Mouse (Mus musculus) heart, adult 2 months (tissue): ENCODE measurements around the gene Gadd45gip1. TPM values are rescaled to one million over a fixed set of nuclear protein-coding genes. Genes with fewer than 3 reads are reported as not detected.

ENCODE experiments used
- DNase-seq, 2 experiments: peaks; one replicate each; pipeline ENCODE4 v3.0.0; 2021
- H3K27ac ChIP-seq: fragments of 200-600 bp; 2 replicates; pipeline ENCODE4 v1.8.1; 2022
- H3K27me3 ChIP-seq: fragments of 200-500 bp; 2 replicates; pipeline ENCODE4 v1.6.1; 2012; ENCODE audit warnings: mild to moderate bottlenecking, low read length, inconsistent platforms, mixed read lengths; ENCODE audit not compliant: control insufficient read depth, insufficient read depth
- H3K36me3 ChIP-seq: fragments of 200-500 bp; 2 replicates; pipeline ENCODE4 v1.6.1; 2012; ENCODE audit warnings: low read length, inconsistent platforms; ENCODE audit not compliant: control insufficient read depth, insufficient read depth
- H3K4me1 ChIP-seq: fragments of 200-500 bp; 2 replicates; pipeline ENCODE4 v1.6.1; 2011; ENCODE audit warnings: low read length; ENCODE audit not compliant: control insufficient read depth, insufficient read depth
- H3K4me3 ChIP-seq: fragments of 200-600 bp; 2 replicates; pipeline ENCODE4 v1.8.1; 2022
- H3K79me2 ChIP-seq: fragments of 200-500 bp; replicated peaks from 2 replicates; pipeline ENCODE4 v1.6.1; 2012; ENCODE audit warnings: mild to moderate bottlenecking, inconsistent platforms, low read length, moderate library complexity, mixed read lengths; ENCODE audit not compliant: control insufficient read depth, insufficient read depth
- H3K9ac ChIP-seq: fragments of 200-500 bp; 2 replicates; pipeline ENCODE4 v1.6.1; 2012; ENCODE audit warnings: low read depth, mild to moderate bottlenecking, control low read depth, inconsistent platforms, low read length, mixed read lengths
- CTCF ChIP-seq: fragments of 200-600 bp; IDR thresholded peaks from 2 replicates; pipeline ENCODE4 v1.8.1; 2022; ENCODE audit warnings: antibody characterized with exemption, mild to moderate bottlenecking, moderate library complexity
- EP300 ChIP-seq: fragments of 200-500 bp; IDR thresholded peaks from 2 replicates; pipeline ENCODE4 v1.6.1; 2011; ENCODE audit warnings: low read depth, low read length, control low read depth; ENCODE audit not compliant: insufficient read depth
- POLR2A ChIP-seq: fragments of 200-500 bp; IDR thresholded peaks from 2 replicates; pipeline ENCODE4 v1.6.1; 2011; ENCODE audit warnings: mild to moderate bottlenecking, low read depth, low read length, control low read depth; ENCODE audit not compliant: insufficient read depth
- WGBS: fragments of 180-500 bp; shearing (Covaris S2); methylation state at CpG from one replicate; pipeline ENCODE4 v1.1.7; 2018; 5-methylcytosine and 5-hydroxymethylcytosine counted together
- intact Hi-C: fragments of 180-260 bp; cut with DNase I; formaldehyde crosslinking; loops from one replicate; pipeline ENCODE4 v1.15.1; 2025
- polyA plus RNA-seq: library from polyadenylated mRNA; depleted of rRNA; stranded (reverse); fragments of >200 nt; gene quantifications from 2 replicates; pipeline ENCODE4 v1.2.3, GENCODE M21; 2012
- total RNA-seq, 2 experiments: library from RNA; stranded (reverse); gene quantifications; 2 replicates each; pipeline ENCODE4 v1.2.3; 2021

Gene Gadd45gip1
- total and polyA plus RNA-seq, 3 experiments, result 21.2 to 29.7 (median 27.4) TPM

- TF ChIP-seq POLR2A (peak; percentile 95), CTCF (peak; percentile 45), EP300 (peak; percentile 62; the same call in 1 of the 2 replicates)
These were observed 15.6 kb downstream of the Gadd45gip1 start, which contains the start of gene Calr for GRCm38 (mm10) chr8:84846722-84847572. Gene Calr, minus strand, starts transcription at chr8:84846934.

GRCm38 (mm10) chr8:84847684-84848435 is 16.5 kb downstream of the Gadd45gip1 start:
- no peaks in the 10 kb centered on the region for H3K27me3 ChIP-seq
- intact Hi-C loops, result loop anchor here (1.0 to 5.0 kb wide), 2 partner anchors 8 to 54 kb away; partner anchors contain the start of genes Farsa and Klf1
- H3K79me2 ChIP-seq, result no peaks in the 10 kb centered on the region; the same call in 1 of the 2 replicates
- TF ChIP-seq EP300 (no peak), CTCF (no peak), POLR2A (no peak)
- H3K36me3 ChIP-seq, result peaks cover 15% of the 10 kb centered on the region
- H3K27ac ChIP-seq, result peak overlapping the region; percentile 89
- DNase-seq, result no peak
- H3K4me3 ChIP-seq, result peak overlapping the region; percentile 60; the same call in 1 of the 2 replicates
- H3K9ac ChIP-seq, result no peak overlapping the region
- 37% methylated on average over 6 of the region's 6 CpGs for WGBS
- H3K4me1 ChIP-seq, result peaks cover 5% of the 10 kb centered on the region

More at GRCm38 (mm10) chr8:84846722-84847572, 15.6 kb downstream of the Gadd45gip1 start, which contains the start of gene Calr:
- Histone ChIP-seq H3K4me1 (peaks cover 5% of the 10 kb centered on the region), H3K27ac (peak within 1 kb of the TSS; percentile 97), H3K4me3 (peak within 1 kb of the TSS; percentile 100), H3K36me3 (peaks cover 15% of the 10 kb centered on the region), H3K9ac (peak within 1 kb of the TSS; percentile 88), H3K79me2 (no peaks in the 10 kb centered on the region; the same call in 1 of the 2 replicates), H3K27me3 (no peaks in the 10 kb centered on the region)
- under 1% methylated on average over 55 of the region's 55 CpGs for WGBS
- intact Hi-C loops, result loop anchor here (5.0 kb wide), 1 partner anchor 55 kb away; the partner anchor contains the start of gene Klf1
- peak; percentile 98 to 100 for DNase-seq

DNA sequence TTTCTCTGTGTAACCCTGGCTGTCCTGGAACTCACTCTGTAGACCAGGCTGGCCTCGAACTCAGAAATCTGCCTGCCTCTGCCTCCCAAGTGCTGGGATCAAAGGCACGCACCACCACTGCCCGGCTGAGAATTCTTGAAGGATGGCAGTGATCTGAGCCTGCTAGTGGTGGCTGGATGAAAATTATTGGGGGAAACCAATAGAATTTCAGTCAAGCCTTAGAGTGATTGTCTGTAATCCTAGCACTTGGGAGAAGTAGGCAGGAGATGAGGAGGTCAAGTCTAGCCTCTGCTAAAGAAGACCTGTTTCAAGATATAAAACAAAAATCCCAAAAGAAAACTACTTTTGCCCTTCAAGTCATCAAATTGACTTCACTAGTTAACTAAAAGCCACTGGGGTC is 25.1 kb downstream of the Gadd45gip1 start:
- Histone ChIP-seq H3K79me2 (0 out of 2 replicates have a peak, but pooled peaks cover 1% of the 10 kb centered on the region), H3K27ac (no peak overlapping the region), H3K4me1 (no peaks in the 10 kb centered on the region), H3K9ac (no peak overlapping the region), H3K4me3 (no peak overlapping the region), H3K36me3 (no peaks in the 10 kb centered on the region; the same call in 1 of the 2 replicates), H3K27me3 (no peaks in the 10 kb centered on the region)
- intact Hi-C loops, result loop anchor here (1.0 to 5.0 kb wide), 3 partner anchors 8 to 111 kb away; partner anchors contain the start of genes Gm49661, Prdx2 and Rnaseh2a
- no peak for DNase-seq
- WGBS, result 92% methylated on average over 3 of the region's 3 CpGs
- TF ChIP-seq CTCF (no peak), POLR2A (no peak), EP300 (no peak)

DNA sequence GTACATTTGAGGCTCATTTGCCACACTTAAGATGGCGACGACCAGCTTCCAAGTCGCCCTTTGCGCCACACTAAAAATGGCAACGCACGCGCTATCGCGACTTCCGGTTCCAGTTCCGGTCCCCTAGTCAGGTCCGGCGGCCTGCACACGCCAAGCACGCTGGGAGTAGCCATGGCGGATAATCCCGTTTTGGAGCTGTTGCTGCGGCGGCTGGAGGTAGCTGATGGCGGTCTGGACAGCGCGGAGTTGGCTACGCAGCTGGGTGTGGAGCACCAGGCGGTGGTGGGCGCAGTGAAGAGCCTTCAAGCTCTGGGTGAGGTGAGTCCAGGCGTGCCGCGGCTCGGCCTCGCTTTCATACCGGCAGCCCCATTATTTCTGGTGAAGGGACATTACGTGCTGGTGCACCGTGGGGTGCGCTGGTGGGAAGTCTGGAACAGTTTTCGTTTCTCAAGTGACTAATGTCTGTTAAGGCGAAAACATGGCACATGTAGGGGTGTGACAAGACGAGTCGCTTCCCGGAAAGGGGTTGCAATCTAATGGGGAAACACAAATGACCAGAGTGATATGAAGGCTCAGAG is 25.6 kb downstream of the Gadd45gip1 start, which contains the start of gene Farsa:
Farsa (plus strand) TSS at position 126 of the 578 bp plus-strand sequence.
- intact Hi-C loops, result loop anchor here (1.0 to 5.0 kb wide), 3 partner anchors 9 to 110 kb away; partner anchors contain the start of genes Gm49661, Prdx2 and Rnaseh2a
- Histone ChIP-seq H3K4me3 (peak within 1 kb of the TSS; percentile 73), H3K79me2 (0 out of 2 replicates have a peak, but pooled peaks cover 1% of the 10 kb centered on the region), H3K27ac (peak within 1 kb of the TSS; percentile 92), H3K4me1 (no peaks in the 10 kb centered on the region), H3K9ac (peak within 1 kb of the TSS; percentile 98), H3K27me3 (no peaks in the 10 kb centered on the region), H3K36me3 (no peaks in the 10 kb centered on the region; the same call in 1 of the 2 replicates)
- under 1% methylated on average over 39 of the region's 39 CpGs for WGBS
- TF ChIP-seq EP300 (peak; percentile 82; the same call in 1 of the 2 replicates), POLR2A (peak; percentile 92), CTCF (no peak)
- peak; percentile 93 to 94 for DNase-seq
